Mouse (Mus musculus): ENCODE measurements around the gene Cbx6.
"Not testable (repeated sequence)": the region's sequence is repeated elsewhere in the genome, so short reads cannot be mapped to it uniquely, and the experiment has no call there.

Cbx6 gene

DNA sequence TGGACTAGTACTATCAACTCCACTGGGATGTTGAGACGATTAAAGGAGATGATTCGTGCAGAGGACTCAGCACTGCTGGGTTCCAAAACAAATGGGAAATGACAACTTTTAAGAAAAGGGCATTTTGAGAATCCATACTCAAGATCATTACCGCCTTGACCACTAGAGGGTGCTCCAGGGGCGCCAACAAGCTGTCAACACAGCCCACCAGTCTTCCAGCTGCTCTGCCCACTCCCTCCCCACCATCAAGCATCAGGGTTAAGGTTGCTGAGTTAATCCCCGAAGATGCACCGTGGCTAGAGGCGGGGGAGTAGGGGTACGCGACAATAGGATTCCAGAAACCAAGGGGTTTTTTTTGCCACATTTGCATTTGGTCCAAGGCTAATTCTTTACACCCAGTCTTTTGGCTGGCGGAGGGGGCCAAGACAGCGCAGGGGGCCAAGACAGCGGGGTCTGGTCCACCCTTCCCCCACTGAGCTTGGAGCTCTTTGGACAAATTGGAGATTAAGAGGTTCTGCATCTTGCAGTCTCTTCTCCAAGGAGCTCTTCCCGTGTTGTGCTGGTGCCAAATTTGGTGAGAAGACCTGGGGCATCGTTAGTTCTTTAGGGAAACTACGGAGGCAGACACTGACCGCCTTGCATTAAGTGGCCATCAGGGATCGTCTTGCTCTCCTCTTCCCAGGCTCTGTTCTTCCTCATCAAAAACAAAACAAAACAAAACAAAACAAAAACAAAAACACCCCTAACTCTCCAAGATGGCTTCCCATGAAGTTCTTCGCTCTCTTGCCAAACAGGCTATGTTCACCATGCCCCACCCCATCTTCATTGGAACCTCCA lies 2.2 kb downstream of the Cbx6 start:
- CTCF ChIA-PET, result interaction anchor here (0.7 to 1.5 kb wide), 4 partner anchors 60 to 103 kb away, joined by 3 to 5 read pairs (median 3); no protein-coding TSS in a partner anchor

GRCm38 (mm10) chr15:79830388-79830787 lies 4.1 kb downstream of the Cbx6 start:
- CTCF ChIA-PET, result interaction anchor here (0.7 kb wide), 2 partner anchors 56 to 97 kb away, joined by 3 to 4 read pairs; no protein-coding TSS in a partner anchor

- CTCF ChIA-PET, result no interaction called here
Measured at GRCm38 (mm10) chr15:79829431-79829830, 5.1 kb downstream of the Cbx6 start.

DNA sequence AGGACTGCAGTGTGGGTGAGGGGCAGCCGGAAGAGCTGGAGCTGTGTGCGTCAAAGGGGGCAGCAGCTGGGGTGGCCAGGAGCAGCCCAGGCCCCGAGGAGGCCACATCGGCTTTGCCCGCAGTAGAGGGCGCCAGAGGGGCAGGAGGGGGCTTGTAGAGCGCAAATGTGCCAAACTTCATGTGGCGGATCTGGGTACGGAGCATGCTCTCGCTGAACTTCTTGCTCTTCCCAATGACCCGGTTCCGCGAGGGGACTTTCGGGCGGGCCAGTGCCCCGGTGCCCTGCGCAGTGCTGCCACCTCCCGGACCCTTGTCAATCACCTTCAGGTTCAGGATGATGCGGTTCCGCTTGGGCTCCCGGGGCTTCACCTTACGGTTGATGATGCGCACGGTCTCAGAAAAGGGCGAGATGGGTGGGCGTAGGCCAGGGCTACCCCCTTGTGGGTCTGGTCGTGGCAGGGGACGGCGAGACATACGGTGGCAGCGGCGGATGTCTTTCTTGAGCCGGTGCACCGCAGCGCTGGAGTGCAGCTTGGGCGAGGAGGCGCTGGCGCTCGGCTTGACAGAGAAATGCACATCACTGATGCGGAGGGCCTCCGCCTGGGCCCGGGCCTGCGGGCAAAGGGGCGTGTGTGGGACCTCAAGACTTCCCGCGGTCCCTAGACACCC lies 6.0 kb downstream of the Cbx6 start:
- CTCF ChIA-PET, result interaction anchor here (0.7 kb wide), 1 partner anchor 170 kb away, joined by 4 read pairs; the partner anchor contains the start of gene Fam227a

DNA sequence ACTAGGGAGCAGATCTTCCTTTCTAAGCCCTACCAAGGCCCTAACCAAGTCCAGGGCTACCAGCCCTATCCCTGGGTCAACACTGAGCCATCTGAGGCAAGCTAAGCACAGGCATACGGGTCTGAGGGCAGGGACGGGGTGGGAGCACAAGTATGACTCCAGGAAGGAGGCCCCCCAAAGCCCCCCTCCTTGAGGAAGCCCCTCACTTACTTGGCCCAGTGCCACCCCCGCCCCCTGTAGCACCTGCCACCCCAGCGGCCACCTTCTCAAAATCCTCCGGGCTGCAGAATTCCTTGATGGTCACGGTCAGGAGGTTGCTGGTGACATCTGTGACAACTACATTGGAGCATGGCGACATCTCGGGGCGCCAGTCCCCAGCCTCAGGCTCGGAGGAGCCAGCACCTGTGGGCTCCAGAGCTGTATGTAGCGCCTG lies 6.7 kb downstream of the Cbx6 start:
- CTCF ChIA-PET, result interaction anchor here (0.7 kb wide), 1 partner anchor 169 kb away, joined by 4 read pairs; the partner anchor contains the start of gene Fam227a

- CTCF ChIA-PET, result no interaction called here
Measured at GRCm38 (mm10) chr15:79827061-79827777, 7.3 kb downstream of the Cbx6 start.

DNA sequence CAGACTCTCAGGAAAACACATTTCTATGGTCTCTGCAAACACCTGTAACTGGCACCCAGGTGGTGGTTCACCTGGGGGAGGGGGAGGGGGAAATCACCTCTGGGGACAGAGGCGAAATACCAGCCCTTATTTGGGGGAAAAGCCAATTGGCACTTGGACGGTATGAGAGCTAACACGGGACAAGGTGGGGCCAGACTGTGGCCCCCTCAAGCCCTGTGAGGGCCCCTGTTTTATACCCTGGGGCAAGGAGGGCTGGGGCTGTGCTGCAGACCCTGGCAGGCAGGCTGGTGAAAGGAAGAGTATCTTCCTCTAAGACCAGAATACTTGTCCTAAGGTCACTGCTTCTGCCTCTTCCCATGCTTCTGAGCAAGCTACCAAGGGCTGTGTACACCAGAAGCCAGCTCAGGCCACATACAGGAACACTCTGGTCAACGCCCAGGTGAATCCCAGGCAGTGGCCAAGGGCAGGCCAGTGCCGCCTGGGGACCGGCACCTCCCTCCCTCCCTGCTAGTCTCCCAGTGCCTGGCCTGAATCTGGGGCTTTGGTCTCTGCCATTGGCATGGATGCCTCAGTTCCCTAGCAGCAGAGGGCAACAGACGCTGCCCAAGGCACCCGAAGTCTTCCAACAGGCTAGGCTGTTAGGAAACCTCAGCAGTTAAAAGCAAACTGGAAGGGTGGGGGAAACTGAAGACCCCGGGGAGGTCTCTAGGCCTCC lies 8.1 kb downstream of the Cbx6 start:
- CTCF ChIA-PET, result no interaction called here

- CTCF ChIA-PET, result no interaction called here
Measured at GRCm38 (mm10) chr15:79825146-79825825, 9.2 kb downstream of the Cbx6 start.

DNA sequence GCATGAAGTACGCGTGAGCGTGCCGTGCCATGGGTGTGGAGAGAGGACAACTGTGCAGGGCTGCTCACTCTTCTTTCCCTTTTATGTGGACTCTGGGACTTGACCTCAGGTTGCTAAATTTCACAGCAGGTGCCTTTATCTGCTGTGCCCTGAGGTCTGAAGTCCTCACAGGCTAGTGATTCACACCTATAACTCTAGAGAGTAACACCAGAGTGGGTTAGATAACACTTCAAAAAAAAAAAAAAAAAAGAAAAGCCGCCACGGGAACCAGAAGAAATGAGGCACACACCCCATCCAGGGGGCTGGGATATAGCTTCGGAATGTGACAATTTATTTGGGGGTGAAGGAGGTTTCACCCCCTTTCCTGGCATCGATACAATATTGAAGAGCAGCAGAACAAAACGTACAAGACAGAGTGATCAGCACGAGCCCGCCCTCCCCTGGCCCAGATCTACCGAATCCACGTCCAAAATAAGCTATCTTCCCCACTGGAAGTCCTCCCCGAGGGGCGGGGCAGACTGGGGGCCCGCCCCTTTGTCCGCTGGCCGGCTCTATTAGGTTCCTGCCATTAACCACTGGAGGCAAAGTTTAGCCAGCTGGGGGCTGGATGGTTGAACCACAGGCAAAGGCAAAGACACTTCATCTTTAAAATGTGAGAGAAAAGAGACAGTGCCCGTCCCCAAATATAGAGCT lies 10.8 kb downstream of the Cbx6 start:
- CTCF ChIA-PET, result no interaction called here

DNA sequence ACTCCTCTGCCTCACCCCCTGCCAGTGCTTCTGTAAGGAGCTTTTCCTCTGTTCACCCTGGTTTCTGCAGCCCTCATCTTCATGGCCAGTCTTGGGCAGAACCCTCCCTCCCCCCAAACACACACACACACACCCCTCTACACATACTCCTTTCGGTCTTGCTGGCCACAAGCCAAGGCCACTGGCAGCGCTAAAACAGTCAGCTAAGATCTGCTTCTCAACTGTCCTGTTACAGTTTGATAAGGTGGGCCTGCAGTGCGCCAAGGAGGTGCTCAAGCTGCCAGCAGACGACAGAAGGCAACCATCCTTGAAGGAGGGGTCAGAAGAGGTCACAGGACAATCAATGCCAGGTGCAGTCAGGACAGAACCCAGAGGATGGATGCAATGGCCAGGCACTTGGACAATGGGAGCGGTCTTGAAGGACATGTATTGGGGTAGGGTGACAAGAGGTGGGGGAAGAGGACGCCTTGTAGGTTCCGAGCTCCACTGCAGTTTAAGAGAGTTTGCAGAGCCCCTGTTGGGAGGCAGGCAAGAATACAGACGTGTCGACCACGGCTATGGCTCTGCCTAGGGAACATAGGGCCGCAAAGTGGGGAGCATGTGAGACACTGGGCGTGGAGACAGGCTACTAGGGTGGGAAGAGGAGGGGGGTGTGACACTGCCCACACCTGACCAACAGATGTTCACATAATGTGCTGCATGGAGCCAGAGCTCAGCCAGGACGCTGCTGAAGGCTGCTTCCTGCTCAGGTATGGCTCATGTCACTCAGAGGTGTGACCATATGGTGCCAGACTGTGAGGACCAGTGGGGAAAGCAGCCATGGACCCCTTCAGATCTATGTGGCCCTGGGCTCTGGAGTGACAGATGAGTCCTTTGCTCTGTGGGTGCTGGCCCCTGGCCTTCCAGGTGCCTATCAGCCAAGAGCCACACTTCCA lies 12.0 kb downstream of the Cbx6 start:
- CTCF ChIA-PET, result interaction anchor here (0.6 kb wide), 1 partner anchor 572 kb away, joined by 3 read pairs; no protein-coding TSS in a partner anchor

DNA sequence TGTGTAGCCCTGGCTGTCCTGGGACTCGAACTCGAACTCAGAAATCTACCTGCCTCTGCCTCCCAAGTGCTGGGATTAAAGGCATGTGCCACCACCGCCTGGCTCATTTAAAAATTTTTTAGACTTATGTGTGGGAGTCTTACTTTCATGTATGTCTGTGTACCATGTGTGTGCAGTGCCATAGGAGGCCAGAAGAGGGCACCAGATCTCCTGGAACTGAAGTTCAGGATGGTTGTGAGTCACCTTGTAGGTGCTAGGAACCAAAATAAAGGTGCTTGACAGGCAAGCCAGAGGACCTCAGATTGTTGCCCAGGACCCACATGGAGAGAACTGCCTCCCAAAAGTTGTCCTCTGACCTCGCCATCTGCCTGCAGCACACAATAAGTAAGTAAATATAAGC lies 16.2 kb downstream of the Cbx6 start:
- CTCF ChIA-PET, result interaction anchor here (0.6 kb wide), 1 partner anchor 42 kb away, joined by 4 read pairs; no protein-coding TSS in a partner anchor

GRCm38 (mm10) chr15:79813666-79814258 lies 20.7 kb downstream of the Cbx6 start:
- CTCF ChIA-PET, result interaction anchor here (1.0 kb wide), 1 partner anchor 10 kb away, joined by 3 read pairs; no protein-coding TSS in a partner anchor

DNA sequence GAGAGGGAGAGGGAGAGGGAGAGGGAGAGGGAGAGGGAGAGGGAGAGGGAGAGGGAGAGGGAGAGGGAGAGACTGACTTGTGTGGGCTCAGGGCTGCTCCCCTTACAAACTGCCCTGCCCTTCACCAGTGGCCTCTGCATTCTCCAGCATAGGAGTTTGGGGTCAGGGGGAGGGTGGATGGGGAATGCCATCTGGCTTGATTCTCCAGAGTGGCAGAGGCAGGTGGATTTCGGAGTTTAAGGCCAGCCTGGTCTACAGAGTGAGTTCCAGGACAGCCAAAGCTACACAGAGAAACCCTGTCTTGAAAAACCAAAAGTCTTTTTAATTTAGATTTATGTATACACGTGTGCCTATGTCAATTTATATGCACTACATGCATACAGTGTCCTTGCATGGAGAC lies 21.6 kb downstream of the Cbx6 start:
- CTCF ChIA-PET, result not testable (repeated sequence)

DNA sequence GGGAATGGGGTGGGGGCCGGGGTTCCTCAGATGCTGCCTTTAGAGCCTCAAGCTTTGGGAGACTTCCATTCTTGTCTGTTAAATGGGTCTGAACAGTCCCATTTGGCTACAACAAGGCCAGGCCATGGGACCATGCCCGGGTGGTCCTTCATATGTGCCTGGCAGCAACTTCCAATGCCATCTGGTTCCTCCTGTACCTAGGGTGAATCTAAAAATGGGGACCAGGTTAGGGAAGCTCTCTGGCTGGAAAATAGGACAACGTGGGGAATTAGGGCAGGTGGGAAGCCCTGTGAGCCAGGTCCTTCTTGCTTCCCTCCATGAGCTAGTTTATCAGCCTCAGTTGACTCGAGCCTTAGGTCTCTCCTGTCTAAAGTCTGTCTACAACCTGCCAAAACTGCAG lies 23.5 kb downstream of the Cbx6 start:
- CTCF ChIA-PET, result no interaction called here

- CTCF ChIA-PET, result interaction anchor here (0.6 kb wide), 1 partner anchor 45 kb away, joined by 3 read pairs; no protein-coding TSS in a partner anchor
Measured at GRCm38 (mm10) chr15:79810061-79810460, 24.4 kb downstream of the Cbx6 start.

DNA sequence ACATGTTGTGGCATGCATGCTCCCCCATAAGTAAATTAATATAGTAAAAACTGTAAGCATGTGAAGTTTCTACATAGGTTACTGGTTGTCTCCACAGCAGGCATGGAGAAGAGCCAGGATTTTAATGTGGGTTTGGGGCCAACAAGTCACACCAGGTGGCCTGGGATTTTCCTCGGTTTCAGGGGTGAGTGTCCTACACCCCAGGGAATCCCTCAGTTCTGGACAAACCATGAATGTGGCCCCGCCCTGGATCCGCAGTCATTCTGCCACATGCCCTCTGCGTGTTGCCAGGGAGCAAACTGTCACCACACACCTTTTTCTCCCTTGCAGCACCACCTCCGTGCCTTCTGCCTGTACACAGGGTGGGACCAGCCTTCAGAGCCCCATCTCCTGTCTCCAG lies 25.8 kb downstream of the Cbx6 start:
- CTCF ChIA-PET, result interaction anchor here (0.7 kb wide), 1 partner anchor 84 kb away, joined by 3 read pairs; no protein-coding TSS in a partner anchor

DNA sequence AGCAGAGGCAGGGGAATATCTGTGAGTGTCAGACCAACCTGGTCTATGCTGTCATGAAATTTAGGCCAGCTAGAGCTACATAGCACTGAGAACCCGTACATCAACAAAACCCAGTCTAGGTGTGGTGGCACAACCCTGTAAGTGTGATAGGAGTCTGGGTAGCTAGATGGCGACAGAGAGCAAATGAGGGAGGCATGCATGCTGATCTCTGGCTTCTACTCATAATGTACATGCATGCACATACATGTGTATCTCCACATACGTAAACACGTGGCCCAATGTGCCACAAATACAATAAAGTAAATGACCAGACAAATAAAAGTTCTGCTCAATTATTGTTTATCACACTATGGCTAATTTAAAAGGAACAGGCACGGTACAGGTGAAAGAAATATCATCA lies 26.4 kb downstream of the Cbx6 start:
- CTCF ChIA-PET, result interaction anchor here (0.7 kb wide), 1 partner anchor 54 kb away, joined by 3 read pairs; no protein-coding TSS in a partner anchor

DNA sequence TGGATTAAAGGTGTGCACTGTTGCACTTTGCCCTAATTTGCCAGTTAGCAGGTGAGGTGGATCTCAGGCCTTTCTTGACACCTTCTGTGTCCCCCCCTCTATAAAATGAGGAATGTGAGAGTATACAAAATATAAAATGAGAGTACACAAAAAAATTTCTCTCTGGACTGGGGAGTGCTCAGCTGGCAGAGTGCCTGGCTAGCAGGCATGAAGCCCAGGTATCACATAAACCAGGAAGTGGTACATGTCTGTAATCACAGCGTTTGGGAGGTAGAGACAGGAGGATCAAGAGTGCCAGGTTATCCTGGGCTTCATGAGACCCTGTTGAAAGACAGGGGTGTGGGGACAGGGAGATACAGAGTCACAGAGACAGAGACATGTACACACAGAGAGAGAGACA lies 27.4 kb downstream of the Cbx6 start:
- CTCF ChIA-PET, result no interaction called here
